20 mouse cellular contexts compared by ENCODE assay signal in genomic region chr6:113883225-113883624, GRCm38 (mm10).
DNase-seq lines count a peak whose midpoint lies in the region; ATAC-seq and TF ChIP-seq lines count a peak whose summit lies in the region.
"Had no signal": no experiment of that assay in that cellular context is flagged by ENCODE, and none has a peak within 500 bp of the region (broad histone marks: within the 10 kb centered on the region; RNA-seq: fewer than 3 reads in every experiment).

No protein-coding gene starts in this region.

- no peak for ATAC-seq in hindbrain, embryonic 12.5 days (ENCODE audit: low FRiP score)
- no peak for ATAC-seq in midbrain, embryonic 16.5 days
- ATAC-seq: intestine, postnatal 0 days had no signal

- peaks cover 8% of the 10 kb centered on the region for H3K27me3 ChIP-seq in hindbrain, embryonic 10.5 days (ENCODE audit: insufficient read depth, poor library complexity, severe bottlenecking)
- H3K27me3 ChIP-seq in hindbrain, embryonic 12.5 days = peaks cover 2% of the 10 kb centered on the region; the same call in 1 of the 2 replicates
- peaks cover 11% of the 10 kb centered on the region for H3K27me3 ChIP-seq in midbrain, embryonic 10.5 days (ENCODE audit: low read depth, poor library complexity, severe bottlenecking)
- no peaks in the 10 kb centered on the region for H3K27me3 ChIP-seq in midbrain, embryonic 16.5 days (ENCODE audit: control insufficient read depth, insufficient read depth, low read depth, low read length)
- H3K27me3 ChIP-seq: neural tube, embryonic 12.5 days had no signal

- H3K9me3 ChIP-seq in hindbrain, embryonic 10.5 days = no peaks in the 10 kb centered on the region
- no peaks in the 10 kb centered on the region for H3K9me3 ChIP-seq in hindbrain, embryonic 12.5 days (replicated peaks)
- H3K9me3 ChIP-seq in midbrain, embryonic 10.5 days (replicated peaks) = no peaks in the 10 kb centered on the region
- no peaks in the 10 kb centered on the region for H3K9me3 ChIP-seq in midbrain, embryonic 16.5 days (replicated peaks; ENCODE audit: control insufficient read depth, low read length, poor library complexity, severe bottlenecking)
- H3K9me3 ChIP-seq: embryonic facial prominence, embryonic 12.5 days; heart, embryonic 13.5 days; midbrain, embryonic 12.5 days; neural tube, embryonic 12.5 days had no signal

- peaks cover 28% of the 10 kb centered on the region for H3K4me1 ChIP-seq in hindbrain, embryonic 10.5 days (replicated peaks)
- H3K4me1 ChIP-seq in hindbrain, embryonic 12.5 days = peaks cover 25% of the 10 kb centered on the region
- peaks cover 21% of the 10 kb centered on the region for H3K4me1 ChIP-seq in midbrain, embryonic 10.5 days
- no peaks in the 10 kb centered on the region for H3K4me1 ChIP-seq in midbrain, embryonic 16.5 days (ENCODE audit: control insufficient read depth, insufficient read depth, low read length)
- H3K4me1 ChIP-seq in olfactory bulb, adult 2 months (ENCODE audit: control insufficient read depth, insufficient read depth, low read length) = peaks cover 77% of the 10 kb centered on the region
- H3K4me1 ChIP-seq: embryonic facial prominence, embryonic 12.5 days; heart, embryonic 13.5 days had no signal

- no peak for TF ChIP-seq CTCF in olfactory bulb, adult 2 months (IDR thresholded peaks at IDR 0.05; ENCODE audit: insufficient read depth, low read depth, low read length)

- no peak overlapping the region for H3K4me2 ChIP-seq in hindbrain, embryonic 12.5 days (replicated peaks)
- H3K4me2 ChIP-seq in midbrain, embryonic 16.5 days (ENCODE audit: low read length) = no peak overlapping the region
- H3K4me2 ChIP-seq: embryonic facial prominence, embryonic 12.5 days; heart, embryonic 13.5 days; midbrain, embryonic 12.5 days; neural tube, embryonic 12.5 days had no signal

- no peaks in the 10 kb centered on the region for H3K36me3 ChIP-seq in hindbrain, embryonic 10.5 days
- no peaks in the 10 kb centered on the region for H3K36me3 ChIP-seq in hindbrain, embryonic 12.5 days
- no peaks in the 10 kb centered on the region for H3K36me3 ChIP-seq in midbrain, embryonic 10.5 days
- no peaks in the 10 kb centered on the region for H3K36me3 ChIP-seq in midbrain, embryonic 16.5 days (ENCODE audit: control insufficient read depth, insufficient read depth, low read length)
- H3K36me3 ChIP-seq: embryonic facial prominence, embryonic 12.5 days; heart, embryonic 13.5 days; midbrain, embryonic 12.5 days; neural tube, embryonic 12.5 days had no signal

- peak; percentile 54 to 60 for DNase-seq in cerebellum, adult 18-20 months
- no peak for DNase-seq in cerebellum, adult 9-11 months
- peak; percentile 31 for DNase-seq in hindbrain, embryonic 10.5 days (ENCODE audit: low spot score)
- DNase-seq in midbrain, embryonic 10.5 days (ENCODE audit: low spot score) = peak; percentile 17
- DNase-seq: adrenal gland, postnatal 10 days; gastrocnemius, postnatal 36 days; heart, adult 2 months; heart, postnatal 14 days; kidney, postnatal 36 days; lung, postnatal 4 days; thymus, adult 18-20 months; thymus, postnatal 4 days had no signal

- no peak overlapping the region for H3K27ac ChIP-seq in hindbrain, embryonic 10.5 days
- no peak overlapping the region for H3K27ac ChIP-seq in hindbrain, embryonic 12.5 days
- H3K27ac ChIP-seq in midbrain, embryonic 10.5 days (replicated peaks) = no peak overlapping the region
- no peak overlapping the region for H3K27ac ChIP-seq in midbrain, embryonic 16.5 days (ENCODE audit: low read length)
- peak overlapping the region; percentile 96 for H3K27ac ChIP-seq in olfactory bulb, adult 2 months (ENCODE audit: insufficient read depth, low read depth, low read length)
- H3K27ac ChIP-seq: embryonic facial prominence, embryonic 12.5 days; heart, adult 2 months; heart, embryonic 13.5 days; midbrain, embryonic 12.5 days; neural tube, embryonic 12.5 days had no signal

- no peak overlapping the region for H3K9ac ChIP-seq in hindbrain, embryonic 12.5 days
- H3K9ac ChIP-seq in midbrain, embryonic 16.5 days (ENCODE audit: low read depth, low read length) = no peak overlapping the region
- H3K9ac ChIP-seq: embryonic facial prominence, embryonic 12.5 days; heart, embryonic 13.5 days; midbrain, embryonic 12.5 days; neural tube, embryonic 12.5 days had no signal

- no peak for TF ChIP-seq POLR2A in olfactory bulb, adult 2 months (IDR thresholded peaks at IDR 0.05; ENCODE audit: insufficient read depth, low read depth, low read length)

- no peak overlapping the region for H3K4me3 ChIP-seq in hindbrain, embryonic 10.5 days
- no peak overlapping the region for H3K4me3 ChIP-seq in hindbrain, embryonic 12.5 days
- no peak overlapping the region for H3K4me3 ChIP-seq in midbrain, embryonic 10.5 days
- H3K4me3 ChIP-seq in midbrain, embryonic 16.5 days (ENCODE audit: low read depth, low read length) = no peak overlapping the region
- H3K4me3 ChIP-seq in olfactory bulb, adult 2 months (ENCODE audit: insufficient read depth, low read depth, low read length) = no peak overlapping the region; the same call in 1 of the 2 replicates
- H3K4me3 ChIP-seq: embryonic facial prominence, embryonic 12.5 days; heart, adult 2 months; heart, embryonic 13.5 days; midbrain, embryonic 12.5 days; neural tube, embryonic 12.5 days had no signal

- WGBS in hindbrain, embryonic 10.5 days = 46% methylated on average over 9 of the region's 9 CpGs
- 42% methylated on average over 9 of the region's 9 CpGs for WGBS in hindbrain, embryonic 12.5 days
- WGBS in midbrain, embryonic 10.5 days = 49% methylated on average over 9 of the region's 9 CpGs
- WGBS in midbrain, embryonic 16.5 days = 47% methylated on average over 9 of the region's 9 CpGs
- 42% methylated on average over 9 of the region's 9 CpGs for WGBS in olfactory bulb, adult 2 months
